Mouse (Mus musculus): ENCODE data around the gene Spsb1. TPM values are rescaled to one million over a fixed set of nuclear protein-coding genes. Genes with fewer than 3 reads are reported as not detected.
A peak's percentile ranks its signal among the peaks of the same experiment; 100 is the strongest.

Spsb1 gene
- polyA plus RNA-seq, 1 experiment: 18.3 TPM

DNA sequence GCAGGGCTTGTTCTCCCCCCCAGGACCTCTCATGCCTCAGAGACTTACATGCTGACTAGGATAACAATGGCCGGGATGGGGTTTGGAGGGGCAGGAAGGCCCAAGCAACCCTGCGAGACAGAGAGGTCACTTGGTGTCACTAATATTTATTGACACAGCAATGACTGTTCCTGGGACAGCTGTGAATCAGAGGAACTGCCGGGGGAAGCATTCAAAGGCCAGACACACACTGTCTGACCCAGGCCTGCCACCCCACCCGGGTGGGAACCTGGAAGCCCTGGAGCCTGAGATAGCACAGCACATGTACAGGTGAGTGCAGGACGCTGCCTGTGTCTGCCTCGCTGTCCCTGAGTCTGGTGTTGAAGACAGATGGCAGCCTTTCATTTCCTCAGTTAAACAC is 79.5 kb downstream of the Spsb1 start:
- Histone ChIP-seq H3K4me1 (ENCODE audit: control insufficient read depth, insufficient read depth, low read length) (peaks cover 3% of the 10 kb centered on the region; the same call in 1 of the 2 replicates), H3K4me3 (ENCODE audit: insufficient read depth, low read length) (no peak overlapping the region), H3K27ac (ENCODE audit: insufficient read depth, low read length) (no peak overlapping the region)
- no peak for TF ChIP-seq CTCF (IDR thresholded peaks at IDR 0.05; ENCODE audit: extremely low read depth, insufficient read depth, low read length)
- TF ChIP-seq POLR2A (IDR thresholded peaks at IDR 0.05; ENCODE audit: extremely low read depth, insufficient read depth, low read length): no peak

DNA sequence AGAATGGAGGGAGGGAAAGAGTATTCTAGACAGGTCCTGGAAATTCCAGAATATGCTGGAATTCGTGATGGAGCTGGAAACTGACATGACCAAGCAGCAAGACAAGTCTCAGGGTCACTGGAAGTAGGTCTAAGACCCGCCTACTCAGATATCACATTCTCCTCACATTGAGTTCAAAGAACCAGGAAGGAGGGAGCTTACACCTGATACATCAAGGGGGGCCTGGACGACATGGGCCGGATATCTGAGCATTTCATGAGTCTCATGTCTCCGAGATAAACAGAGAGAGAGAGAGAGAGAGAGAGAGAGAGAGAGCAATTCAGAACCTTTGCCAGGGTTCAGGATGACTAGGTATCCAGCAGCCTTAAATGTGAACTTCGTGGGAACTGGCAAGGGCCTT is 82.6 kb downstream of the Spsb1 start:
- H3K4me3 ChIP-seq (ENCODE audit: insufficient read depth, low read length): no peak overlapping the region
- no peak for TF ChIP-seq POLR2A (IDR thresholded peaks at IDR 0.05; ENCODE audit: extremely low read depth, insufficient read depth, low read length)
- no peak for TF ChIP-seq CTCF (IDR thresholded peaks at IDR 0.05; ENCODE audit: extremely low read depth, insufficient read depth, low read length)
- peaks cover 3% of the 10 kb centered on the region; the same call in 1 of the 2 replicates for H3K4me1 ChIP-seq (ENCODE audit: control insufficient read depth, insufficient read depth, low read length)
- H3K27ac ChIP-seq (ENCODE audit: insufficient read depth, low read length): no peak overlapping the region

DNA sequence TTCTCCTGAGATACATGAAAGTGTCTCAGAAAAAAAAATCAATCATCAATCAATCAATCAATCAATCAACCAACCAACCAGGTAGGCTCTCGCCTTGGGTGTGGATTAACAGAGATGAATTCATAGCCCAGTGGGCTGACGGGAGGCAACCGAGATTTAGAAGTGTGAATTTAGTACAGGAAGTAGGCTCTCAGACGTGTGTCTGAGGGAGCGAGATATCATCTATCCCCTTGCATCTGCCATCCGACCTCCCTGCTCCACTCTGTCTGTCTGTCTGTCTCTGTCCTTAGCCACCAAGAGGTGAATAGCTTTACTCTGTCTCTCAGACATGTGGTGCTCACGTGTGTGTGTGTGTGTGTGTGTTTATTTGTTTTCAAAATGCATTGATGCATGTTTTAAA is 83.3 kb downstream of the Spsb1 start:
- H3K4me1 ChIP-seq (ENCODE audit: control insufficient read depth, insufficient read depth, low read length): 0 out of 2 replicates have a peak, but pooled peaks cover 2% of the 10 kb centered on the region
- H3K4me3 ChIP-seq (ENCODE audit: insufficient read depth, low read length): no peak overlapping the region

DNA sequence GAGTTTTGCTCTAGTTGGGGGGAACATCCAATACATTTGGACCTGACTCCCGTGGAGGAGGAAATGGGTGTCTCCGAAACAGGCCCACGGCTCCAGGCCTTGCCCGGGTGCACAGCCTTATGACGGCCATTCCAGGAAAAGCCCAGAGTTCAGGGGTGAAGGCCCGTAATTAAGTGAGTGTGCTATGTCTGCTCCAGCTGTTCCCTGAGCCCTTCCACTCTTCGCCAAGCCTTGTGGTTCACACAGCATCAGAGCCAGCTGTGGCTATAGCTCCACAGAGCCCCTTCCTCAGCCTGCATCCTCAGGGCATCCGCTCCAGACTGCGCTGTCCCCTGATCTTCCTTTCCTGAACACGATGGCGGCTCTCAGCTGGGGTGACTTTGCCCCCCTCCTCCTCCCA is 83.8 kb downstream of the Spsb1 start:
- Histone ChIP-seq H3K4me3 (ENCODE audit: insufficient read depth, low read length) (no peak overlapping the region), H3K27ac (ENCODE audit: insufficient read depth, low read length) (no peak overlapping the region), H3K4me1 (ENCODE audit: control insufficient read depth, insufficient read depth, low read length) (0 out of 2 replicates have a peak, but pooled peaks cover 2% of the 10 kb centered on the region)
- TF ChIP-seq CTCF (IDR thresholded peaks at IDR 0.05; ENCODE audit: extremely low read depth, insufficient read depth, low read length) (no peak), POLR2A (IDR thresholded peaks at IDR 0.05; ENCODE audit: extremely low read depth, insufficient read depth, low read length) (no peak)

More for the DNA sequence above, 83.3 kb downstream of the Spsb1 start:
- no peak overlapping the region for H3K27ac ChIP-seq (ENCODE audit: insufficient read depth, low read length)
- no peak for TF ChIP-seq POLR2A (IDR thresholded peaks at IDR 0.05; ENCODE audit: extremely low read depth, insufficient read depth, low read length)
- no peak for TF ChIP-seq CTCF (IDR thresholded peaks at IDR 0.05; ENCODE audit: extremely low read depth, insufficient read depth, low read length)

DNA sequence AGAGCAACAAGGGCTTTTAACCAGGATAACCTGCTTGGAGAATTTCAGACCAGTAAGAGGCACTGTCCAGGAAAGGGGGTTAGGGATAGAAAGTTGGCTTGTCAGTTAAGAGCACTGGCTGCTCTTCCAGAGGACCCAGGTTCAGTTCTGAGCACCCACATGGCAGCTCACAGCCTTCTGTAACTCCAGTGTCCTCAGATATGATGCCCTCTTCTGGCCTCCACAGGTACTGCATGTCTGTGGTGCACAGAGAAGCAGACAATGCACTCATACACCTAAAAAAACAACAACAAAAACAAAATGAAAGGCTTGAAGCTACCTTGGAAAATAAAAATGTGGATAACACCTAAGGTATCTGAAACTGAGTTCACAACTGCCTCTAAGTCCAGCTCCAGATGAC is 84.4 kb downstream of the Spsb1 start:
- TF ChIP-seq POLR2A (IDR thresholded peaks at IDR 0.05; ENCODE audit: extremely low read depth, insufficient read depth, low read length): no peak
- TF ChIP-seq CTCF (IDR thresholded peaks at IDR 0.05; ENCODE audit: extremely low read depth, insufficient read depth, low read length): peak; percentile 22; the same call in 1 of the 2 replicates
- Histone ChIP-seq H3K4me1 (ENCODE audit: control insufficient read depth, insufficient read depth, low read length) (0 out of 2 replicates have a peak, but pooled peaks cover 2% of the 10 kb centered on the region), H3K27ac (ENCODE audit: insufficient read depth, low read length) (no peak overlapping the region), H3K4me3 (ENCODE audit: insufficient read depth, low read length) (no peak overlapping the region)

DNA sequence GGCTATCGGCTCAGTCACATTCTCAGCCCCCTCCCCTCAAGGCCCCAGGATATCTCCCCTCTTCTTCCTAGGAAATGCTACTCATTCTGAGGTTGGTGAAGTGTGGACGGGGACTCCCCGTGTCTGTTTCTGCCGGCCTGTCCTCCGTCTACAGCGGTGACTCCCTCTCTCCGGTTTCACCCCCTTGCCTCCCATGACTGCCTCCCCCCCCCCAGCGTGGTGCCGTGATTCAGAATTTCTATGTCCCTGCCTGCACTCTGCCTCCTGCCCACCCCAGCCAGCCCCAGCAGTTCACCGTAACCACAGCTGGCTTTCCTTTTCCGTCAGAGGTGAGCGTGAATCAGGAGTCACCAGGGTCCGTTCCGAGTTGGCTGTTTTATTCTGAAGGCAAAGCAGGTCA is 86.1 kb downstream of the Spsb1 start:
- no peak for TF ChIP-seq CTCF (IDR thresholded peaks at IDR 0.05; ENCODE audit: extremely low read depth, insufficient read depth, low read length)
- no peaks in the 10 kb centered on the region for H3K4me1 ChIP-seq (ENCODE audit: control insufficient read depth, insufficient read depth, low read length)
- no peak overlapping the region for H3K4me3 ChIP-seq (ENCODE audit: insufficient read depth, low read length)
- no peak overlapping the region for H3K27ac ChIP-seq (ENCODE audit: insufficient read depth, low read length)

DNA sequence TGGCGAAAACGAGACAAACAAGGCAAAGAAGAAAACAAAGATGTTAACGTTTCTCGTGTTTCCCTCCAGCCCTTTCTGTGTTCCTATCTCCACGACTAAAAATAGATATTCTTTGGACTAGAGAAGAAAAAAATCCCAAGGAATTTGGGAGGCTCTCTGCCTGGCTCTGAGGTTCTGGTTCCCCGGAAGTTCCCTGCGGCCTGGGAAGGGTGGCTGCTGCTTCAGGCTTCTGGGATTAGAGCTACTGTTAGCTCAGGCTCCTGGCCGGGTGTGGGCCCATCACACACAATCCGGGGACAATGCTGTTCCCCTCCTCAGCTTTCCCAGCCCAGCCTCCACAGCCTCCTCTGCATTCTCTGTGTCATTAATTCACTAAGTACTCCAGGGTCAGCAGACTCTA is 86.8 kb downstream of the Spsb1 start:
- Histone ChIP-seq H3K27ac (ENCODE audit: insufficient read depth, low read length) (no peak overlapping the region), H3K4me3 (ENCODE audit: insufficient read depth, low read length) (no peak overlapping the region), H3K4me1 (ENCODE audit: control insufficient read depth, insufficient read depth, low read length) (no peaks in the 10 kb centered on the region)
- TF ChIP-seq CTCF (IDR thresholded peaks at IDR 0.05; ENCODE audit: extremely low read depth, insufficient read depth, low read length) (no peak), POLR2A (IDR thresholded peaks at IDR 0.05; ENCODE audit: extremely low read depth, insufficient read depth, low read length) (no peak)

DNA sequence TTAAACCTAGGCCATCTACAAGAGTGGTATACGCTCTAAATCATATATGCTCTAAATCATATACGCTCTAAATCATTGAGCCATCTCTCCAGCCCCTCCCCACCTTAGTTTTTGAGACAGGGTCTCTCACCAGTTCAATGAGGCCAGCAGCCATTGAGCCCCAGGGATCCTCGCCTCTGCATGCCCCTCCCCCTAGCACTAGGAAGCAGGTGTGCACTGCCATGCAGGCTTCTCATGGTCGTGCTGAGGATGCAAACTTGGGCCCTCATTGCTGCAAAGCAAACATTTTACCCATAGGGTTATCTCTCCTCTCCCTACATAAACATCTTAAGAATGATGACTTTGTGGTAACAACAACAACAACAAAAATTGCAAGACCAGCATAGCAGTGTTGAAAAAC is 87.5 kb downstream of the Spsb1 start:
- H3K4me1 ChIP-seq (ENCODE audit: control insufficient read depth, insufficient read depth, low read length): no peaks in the 10 kb centered on the region
- H3K4me3 ChIP-seq (ENCODE audit: insufficient read depth, low read length): no peak overlapping the region
- H3K27ac ChIP-seq (ENCODE audit: insufficient read depth, low read length): no peak overlapping the region
- no peak for TF ChIP-seq CTCF (IDR thresholded peaks at IDR 0.05; ENCODE audit: extremely low read depth, insufficient read depth, low read length)
- no peak for TF ChIP-seq POLR2A (IDR thresholded peaks at IDR 0.05; ENCODE audit: extremely low read depth, insufficient read depth, low read length)

DNA sequence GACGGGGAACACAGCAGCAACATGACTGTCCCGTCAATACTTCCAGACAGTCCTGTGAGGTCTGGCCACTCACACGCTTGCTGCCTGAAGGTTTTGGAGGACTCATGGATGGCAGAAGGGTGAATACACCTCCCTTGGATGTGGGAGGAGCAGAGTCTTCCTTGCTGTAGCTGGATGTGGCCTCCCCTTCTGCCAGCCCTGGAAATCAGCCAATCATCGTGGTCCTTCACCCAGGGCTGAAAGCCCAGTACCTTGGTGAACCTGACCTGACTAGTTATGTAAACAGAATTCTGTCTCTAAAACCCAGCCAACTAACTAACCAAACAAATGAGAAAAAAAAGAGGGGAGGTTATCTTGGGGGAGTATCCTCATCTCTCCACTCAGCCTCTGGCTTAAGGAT is 90.4 kb downstream of the Spsb1 start:
- Histone ChIP-seq H3K4me3 (ENCODE audit: insufficient read depth, low read length) (no peak overlapping the region), H3K27ac (ENCODE audit: insufficient read depth, low read length) (no peak overlapping the region), H3K4me1 (ENCODE audit: control insufficient read depth, insufficient read depth, low read length) (no peaks in the 10 kb centered on the region)
- TF ChIP-seq CTCF (IDR thresholded peaks at IDR 0.05; ENCODE audit: extremely low read depth, insufficient read depth, low read length) (no peak), POLR2A (IDR thresholded peaks at IDR 0.05; ENCODE audit: extremely low read depth, insufficient read depth, low read length) (no peak)

DNA sequence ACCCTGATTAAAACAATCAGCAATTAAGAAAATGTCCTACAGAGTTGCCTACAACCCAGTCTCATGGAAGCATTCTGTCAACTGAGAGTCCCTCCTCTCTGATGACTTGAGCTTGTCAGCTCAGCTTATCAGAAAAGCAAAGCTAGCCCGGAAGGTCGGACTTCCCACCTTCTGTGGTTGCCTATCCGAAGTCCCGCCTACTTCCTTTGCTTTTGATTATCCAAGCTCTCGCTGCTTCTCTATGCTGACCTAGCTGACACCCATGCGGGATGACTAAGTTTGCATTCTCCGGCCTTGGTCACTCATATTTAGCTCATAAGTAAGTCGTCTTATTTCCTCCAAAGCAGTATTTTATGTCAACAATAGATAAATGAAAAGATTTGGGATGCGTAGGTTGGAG is 91.3 kb downstream of the Spsb1 start:
- no peak for TF ChIP-seq POLR2A (IDR thresholded peaks at IDR 0.05; ENCODE audit: extremely low read depth, insufficient read depth, low read length)
- TF ChIP-seq CTCF (IDR thresholded peaks at IDR 0.05; ENCODE audit: extremely low read depth, insufficient read depth, low read length): no peak
- no peak overlapping the region for H3K4me3 ChIP-seq (ENCODE audit: insufficient read depth, low read length)
- no peak overlapping the region for H3K27ac ChIP-seq (ENCODE audit: insufficient read depth, low read length)
- H3K4me1 ChIP-seq (ENCODE audit: control insufficient read depth, insufficient read depth, low read length): no peaks in the 10 kb centered on the region

Measured in cortical plate, adult 2 months (tissue).